Mouse (Mus musculus) lung, adult 2 months (tissue): ENCODE data around the gene 1700057G04Rik.

Experiments
- CTCF ChIP-seq: fragments of 200-500 bp; IDR thresholded peaks from 2 replicates; pipeline ENCODE4 v1.5.1; 2011; ENCODE audit warnings: mild to moderate bottlenecking, low read length, control low read depth; ENCODE audit not compliant: insufficient read depth
- POLR2A ChIP-seq: fragments of 200-500 bp; IDR thresholded peaks from 2 replicates; pipeline ENCODE4 v1.6.1; 2011; ENCODE audit warnings: low read depth, mild to moderate bottlenecking, control low read depth, low read length, borderline replicate concordance; ENCODE audit errors: extremely low read depth

DNA sequence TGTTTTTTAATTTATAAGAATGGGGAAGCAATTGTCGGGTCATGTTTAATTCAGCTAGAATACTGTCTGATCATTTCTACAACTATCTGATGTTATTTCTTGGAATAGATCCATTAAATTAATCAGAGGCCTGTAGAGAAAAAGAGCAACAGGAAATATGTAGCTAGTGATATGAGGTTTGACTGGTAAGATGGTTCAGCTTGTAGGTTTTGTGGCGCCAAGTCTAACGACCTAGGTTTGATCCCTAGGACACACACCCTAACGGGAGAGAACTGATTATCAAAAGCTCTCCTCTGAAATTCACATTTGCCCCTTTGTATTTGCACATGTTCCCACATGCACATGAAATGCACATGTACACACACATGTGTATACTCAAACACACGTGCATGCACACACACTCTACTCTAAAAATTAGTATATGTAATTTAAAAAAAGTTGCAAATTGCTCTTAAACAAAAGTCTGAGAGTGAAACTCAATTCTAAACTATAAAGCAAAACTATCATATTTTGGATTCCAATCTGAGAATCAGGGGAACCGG is 26.2 kb downstream of the 1700057G04Rik start:
- no peak for TF ChIP-seq POLR2A
- TF ChIP-seq CTCF, result no peak
